27 mouse cellular contexts compared by ENCODE assay signal in the genomic region with DNA sequence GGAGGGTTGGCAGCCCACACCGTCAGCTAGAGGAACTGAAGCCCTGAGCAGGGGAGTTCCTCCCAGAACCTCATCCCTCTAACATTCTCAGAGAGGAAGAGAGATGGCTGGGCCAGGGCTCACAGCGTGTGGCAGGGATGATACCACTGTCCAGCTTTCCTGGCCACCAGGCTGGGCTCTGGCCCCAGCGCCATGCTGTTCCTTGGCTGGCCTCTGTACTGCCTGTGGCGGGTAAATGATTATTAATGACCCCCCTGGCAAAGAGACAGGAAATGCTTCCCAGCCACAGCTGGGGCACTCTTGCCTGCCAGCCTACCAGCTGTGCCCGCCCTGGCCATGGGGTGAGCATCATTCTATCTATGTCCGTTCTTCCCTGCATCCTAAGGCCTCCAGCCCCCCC. TPM values are rescaled to one million over a fixed set of nuclear protein-coding genes. Genes with fewer than 3 reads are reported as not detected.
DNase-seq lines count a peak whose midpoint lies in the region; ATAC-seq and TF ChIP-seq lines count a peak whose summit lies in the region.
"Had no signal": no experiment of that assay in that cellular context is flagged by ENCODE, and none has a peak within 500 bp of the region (broad histone marks: within the 10 kb centered on the region; RNA-seq: fewer than 3 reads in every experiment).

No protein-coding gene starts in this region.

- no peaks in the 10 kb centered on the region for H3K9me3 ChIP-seq in hindbrain, postnatal 0 days (ENCODE audit: low read length)
- H3K9me3 ChIP-seq in hindbrain, embryonic 14.5 days (ENCODE audit: control insufficient read depth, low read length), result no peaks in the 10 kb centered on the region
- H3K9me3 ChIP-seq: embryonic facial prominence, embryonic 15.5 days; forebrain, embryonic 10.5 days; limb, embryonic 15.5 days; midbrain, embryonic 13.5 days; neural tube, embryonic 15.5 days had no signal

- WGBS in hindbrain, postnatal 0 days, result 42% methylated on average over 6 of the region's 6 CpGs
- WGBS in hindbrain, embryonic 14.5 days, result 53% methylated on average over 6 of the region's 6 CpGs

- no peaks in the 10 kb centered on the region for H3K27me3 ChIP-seq in hindbrain, postnatal 0 days (ENCODE audit: insufficient read depth, low read length)
- H3K27me3 ChIP-seq in hindbrain, embryonic 14.5 days (ENCODE audit: control insufficient read depth, insufficient read depth, low read length), result peaks cover 19% of the 10 kb centered on the region

- H3K27ac ChIP-seq in hindbrain, postnatal 0 days, result no peak overlapping the region
- no peak overlapping the region for H3K27ac ChIP-seq in hindbrain, embryonic 14.5 days
- H3K27ac ChIP-seq: embryonic facial prominence, embryonic 15.5 days; forebrain, embryonic 10.5 days; kidney, postnatal 0 days; limb, embryonic 15.5 days; midbrain, embryonic 13.5 days; neural tube, embryonic 15.5 days had no signal

- ATAC-seq in hindbrain, postnatal 0 days, result peak; percentile 22
- ATAC-seq in hindbrain, embryonic 14.5 days (ENCODE audit: low FRiP score), result no peak
- ATAC-seq: activated CD4-positive, CD25-positive, alpha-beta regulatory T cell, adult 4 months; intestine, postnatal 0 days; midbrain, embryonic 13.5 days; Patski had no signal

- peak; percentile 80 to 83 for DNase-seq in cerebellum, postnatal 14 days
- no peak for DNase-seq in cerebellum, adult 11-12 months
- DNase-seq in hindbrain, postnatal 0 days (ENCODE audit: low spot score), result peak; percentile 63
- no peak for DNase-seq in hindbrain, embryonic 14.5 days (ENCODE audit: low spot score)
- DNase-seq in right cerebral cortex, postnatal 25 days, result peak; percentile 21
- no peak for DNase-seq in right cerebral cortex, adult 2 months (ENCODE audit: low spot score in 2 of 2)
- no peak for DNase-seq in B cell, adult 2 months
- DNase-seq: cerebellum, adult 9-10 months; embryo, embryonic 11 days; gastrocnemius, postnatal 25 days; heart, postnatal 4 days; layer of hippocampus, adult 9-11 months; lung, embryonic 14.5 days; lung, postnatal 4 days; thymus, adult 18-20 months had no signal

- H3K4me1 ChIP-seq in hindbrain, postnatal 0 days (ENCODE audit: insufficient read depth, low read length), result peaks cover 10% of the 10 kb centered on the region; the same call in 1 of the 2 replicates
- H3K4me1 ChIP-seq in hindbrain, embryonic 14.5 days (replicated peaks; ENCODE audit: control insufficient read depth, insufficient read depth, low read length), result peaks cover 14% of the 10 kb centered on the region; the same call in 1 of the 2 replicates

- no peak overlapping the region for H3K4me2 ChIP-seq in hindbrain, postnatal 0 days (ENCODE audit: low read depth, low read length)
- no peak overlapping the region for H3K4me2 ChIP-seq in hindbrain, embryonic 14.5 days (replicated peaks)
- H3K4me2 ChIP-seq: embryonic facial prominence, embryonic 15.5 days; limb, embryonic 15.5 days; lung, embryonic 14.5 days; midbrain, embryonic 13.5 days; neural tube, embryonic 15.5 days had no signal

- H3K36me3 ChIP-seq in hindbrain, postnatal 0 days (ENCODE audit: insufficient read depth, low read length), result no peaks in the 10 kb centered on the region
- H3K36me3 ChIP-seq in hindbrain, embryonic 14.5 days (replicated peaks; ENCODE audit: control insufficient read depth, insufficient read depth), result no peaks in the 10 kb centered on the region
- H3K36me3 ChIP-seq: embryonic facial prominence, embryonic 15.5 days; forebrain, embryonic 10.5 days; limb, embryonic 15.5 days; midbrain, embryonic 13.5 days; neural tube, embryonic 15.5 days had no signal

- no peak overlapping the region for H3K9ac ChIP-seq in hindbrain, postnatal 0 days (replicated peaks; ENCODE audit: low read length)
- no peak overlapping the region for H3K9ac ChIP-seq in hindbrain, embryonic 14.5 days
- H3K9ac ChIP-seq: embryonic facial prominence, embryonic 15.5 days; limb, embryonic 15.5 days; lung, embryonic 14.5 days; midbrain, embryonic 13.5 days; neural tube, embryonic 15.5 days had no signal

- 0 out of 2 replicates have a peak, but pooled peaks have one; percentile 13 for TF ChIP-seq CTCF in hindbrain, postnatal 0 days (IDR thresholded peaks at IDR 0.05; ENCODE audit: low read depth)

- no peak overlapping the region for H3K4me3 ChIP-seq in hindbrain, postnatal 0 days (ENCODE audit: low read length)
- no peak overlapping the region for H3K4me3 ChIP-seq in hindbrain, embryonic 14.5 days (replicated peaks; ENCODE audit: low read length)
- H3K4me3 ChIP-seq: embryonic facial prominence, embryonic 15.5 days; forebrain, embryonic 10.5 days; limb, embryonic 15.5 days; midbrain, embryonic 13.5 days; myocyte; neural tube, embryonic 15.5 days had no signal

RNA-seq across cellular contexts. Expression of a gene that starts 33.6 kb away (rescaled TPM):
- 54.4 and 55.8 TPM in 2 replicates for total RNA-seq in hindbrain, postnatal 0 days (2014; rRNA removed)
- polyA plus RNA-seq in hindbrain, postnatal 0 days (2015; fragmentation: Nextera tagmentation; extraction: Ambion mirVana), result 26.7 and 27.1 TPM in 2 replicates
- 25.9 and 26.6 TPM in 2 replicates for polyA plus RNA-seq in hindbrain, embryonic 14.5 days (2014; fragmentation: Nextera tagmentation; extraction: Ambion mirVana)

RNA-seq across cellular contexts. Expression of a gene that starts 44.5 kb away (rescaled TPM):
- not detected in 2 replicates for total RNA-seq in hindbrain, postnatal 0 days (2014; rRNA removed)
- polyA plus RNA-seq in hindbrain, postnatal 0 days (2015; fragmentation: Nextera tagmentation; extraction: Ambion mirVana), result not detected in 2 replicates
- 1.3 TPM in 1 of 2 replicates, not detected in the other for polyA plus RNA-seq in hindbrain, embryonic 14.5 days (2014; fragmentation: Nextera tagmentation; extraction: Ambion mirVana)
- polyA plus RNA-seq: C2C12; forebrain, embryonic 10.5 days; heart, embryonic 14.5 days; intestine, postnatal 0 days; lung, embryonic 14.5 days; midbrain, embryonic 13.5 days had no signal

Comparison
In these comparisons a context has a peak if more than half of its experiments do, and no peak if none do; other contexts are left out.
1. DNase-seq: peak in cerebellum, postnatal 14 days (2 of 2), hindbrain, postnatal 0 days (single experiment) and right cerebral cortex, postnatal 25 days (single experiment); none in cerebellum, adult 11-12 months (single experiment), hindbrain, embryonic 14.5 days (single experiment), right cerebral cortex, adult 2 months (0 of 2) and B cell, adult 2 months (0 of 2).